ENCODE assay signal across 13 mouse cellular contexts in the genomic region with DNA sequence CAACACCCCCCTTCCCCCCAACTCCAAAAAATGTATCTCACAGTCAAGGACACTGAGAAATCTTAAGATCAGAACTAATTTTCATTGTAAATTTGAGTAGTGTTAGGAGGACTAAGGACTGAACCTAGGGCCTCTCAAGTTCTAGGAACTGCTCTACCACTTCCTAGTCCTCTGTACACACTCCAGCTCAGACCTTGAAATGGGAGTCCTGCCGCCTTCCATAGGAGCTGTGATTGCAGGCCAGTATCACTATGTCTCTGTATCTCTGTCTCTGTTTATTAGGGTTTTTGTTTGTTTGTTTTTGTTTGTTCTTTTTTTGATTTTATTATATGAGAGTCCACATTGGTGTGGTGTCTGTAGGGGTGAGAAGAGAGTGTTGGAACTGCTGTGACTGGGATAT. TPM values are rescaled to one million over a fixed set of nuclear protein-coding genes. Genes with fewer than 3 reads are reported as not detected.
A peak's percentile ranks its signal among the peaks of the same experiment; 100 is the strongest.
DNase-seq lines count a peak whose midpoint lies in the region; ATAC-seq and TF ChIP-seq lines count a peak whose summit lies in the region.
"Had no signal": no experiment of that assay in that cellular context is flagged by ENCODE, and none has a peak within 500 bp of the region (broad histone marks: within the 10 kb centered on the region; RNA-seq: fewer than 3 reads in every experiment).

No protein-coding gene starts in this region.

- H3K9me3 ChIP-seq in embryonic facial prominence, embryonic 13.5 days = no peaks in the 10 kb centered on the region
- no peaks in the 10 kb centered on the region for H3K9me3 ChIP-seq in embryonic facial prominence, embryonic 10.5 days
- no peaks in the 10 kb centered on the region for H3K9me3 ChIP-seq in lung, embryonic 16.5 days (ENCODE audit: control insufficient read depth, low read length)
- no peaks in the 10 kb centered on the region for H3K9me3 ChIP-seq in intestine, postnatal 0 days (ENCODE audit: control insufficient read depth)
- no peaks in the 10 kb centered on the region for H3K9me3 ChIP-seq in neural tube, embryonic 13.5 days
- H3K9me3 ChIP-seq: lung, embryonic 15.5 days had no signal

- H3K27ac ChIP-seq in embryonic facial prominence, embryonic 13.5 days = no peak overlapping the region
- no peak overlapping the region for H3K27ac ChIP-seq in embryonic facial prominence, embryonic 10.5 days (replicated peaks)
- no peak overlapping the region for H3K27ac ChIP-seq in lung, embryonic 16.5 days (ENCODE audit: low read length)
- H3K27ac ChIP-seq in intestine, postnatal 0 days (ENCODE audit: low read depth, low read length) = peak overlapping the region; percentile 28; the same call in 1 of the 2 replicates
- no peak overlapping the region for H3K27ac ChIP-seq in neural tube, embryonic 13.5 days (replicated peaks)
- H3K27ac ChIP-seq: lung, embryonic 15.5 days had no signal

- no peak overlapping the region for H3K4me3 ChIP-seq in embryonic facial prominence, embryonic 13.5 days
- H3K4me3 ChIP-seq in embryonic facial prominence, embryonic 10.5 days = no peak overlapping the region
- no peak overlapping the region for H3K4me3 ChIP-seq in lung, embryonic 16.5 days (ENCODE audit: low read length)
- no peak overlapping the region for H3K4me3 ChIP-seq in intestine, postnatal 0 days (ENCODE audit: low read depth, low read length)
- 0 out of 2 replicates have a peak overlapping the region, but pooled peaks have one; percentile 2 for H3K4me3 ChIP-seq in neural tube, embryonic 13.5 days
- H3K4me3 ChIP-seq: lung, embryonic 15.5 days had no signal

- no peak overlapping the region for H3K9ac ChIP-seq in embryonic facial prominence, embryonic 13.5 days
- no peak overlapping the region for H3K9ac ChIP-seq in lung, embryonic 16.5 days (ENCODE audit: low read length)
- no peak overlapping the region for H3K9ac ChIP-seq in intestine, postnatal 0 days (ENCODE audit: low read depth, low read length)
- no peak overlapping the region for H3K9ac ChIP-seq in neural tube, embryonic 13.5 days
- H3K9ac ChIP-seq: lung, embryonic 15.5 days had no signal

- 65% methylated on average over 1 of the region's 1 CpGs for WGBS in embryonic facial prominence, embryonic 13.5 days
- 82% methylated on average over 1 of the region's 1 CpGs for WGBS in embryonic facial prominence, embryonic 10.5 days
- WGBS in lung, embryonic 16.5 days = 51% methylated on average over 1 of the region's 1 CpGs
- 29% methylated on average over 1 of the region's 1 CpGs for WGBS in intestine, postnatal 0 days
- 85% methylated on average over 1 of the region's 1 CpGs for WGBS in neural tube, embryonic 13.5 days

- no peaks in the 10 kb centered on the region for H3K27me3 ChIP-seq in embryonic facial prominence, embryonic 13.5 days
- no peaks in the 10 kb centered on the region for H3K27me3 ChIP-seq in embryonic facial prominence, embryonic 10.5 days (replicated peaks; ENCODE audit: low read depth, poor library complexity, severe bottlenecking)
- H3K27me3 ChIP-seq in lung, embryonic 16.5 days (ENCODE audit: control insufficient read depth, insufficient read depth, low read depth, low read length) = no peaks in the 10 kb centered on the region
- no peaks in the 10 kb centered on the region for H3K27me3 ChIP-seq in intestine, postnatal 0 days (replicated peaks; ENCODE audit: control insufficient read depth, insufficient read depth, low read length)
- H3K27me3 ChIP-seq in neural tube, embryonic 13.5 days = no peaks in the 10 kb centered on the region
- H3K27me3 ChIP-seq: lung, embryonic 15.5 days had no signal

- no peaks in the 10 kb centered on the region for H3K36me3 ChIP-seq in embryonic facial prominence, embryonic 13.5 days
- H3K36me3 ChIP-seq in embryonic facial prominence, embryonic 10.5 days (replicated peaks) = no peaks in the 10 kb centered on the region
- no peaks in the 10 kb centered on the region for H3K36me3 ChIP-seq in lung, embryonic 16.5 days (ENCODE audit: control insufficient read depth, insufficient read depth, low read length)
- H3K36me3 ChIP-seq in intestine, postnatal 0 days (ENCODE audit: control insufficient read depth, insufficient read depth) = no peaks in the 10 kb centered on the region
- H3K36me3 ChIP-seq in neural tube, embryonic 13.5 days = no peaks in the 10 kb centered on the region
- H3K36me3 ChIP-seq: lung, embryonic 15.5 days had no signal

- ATAC-seq in embryonic facial prominence, embryonic 13.5 days (ENCODE audit: insufficient number of reproducible peaks, insufficient read depth, low FRiP score, low TSS enrichment, low read depth) = no peak
- no peak for ATAC-seq in lung, embryonic 16.5 days (ENCODE audit: low read depth)
- ATAC-seq in intestine, postnatal 0 days = no peak
- no peak for ATAC-seq in neural tube, embryonic 13.5 days (ENCODE audit: low read depth)

- DNase-seq in embryonic facial prominence, embryonic 10.5 days (ENCODE audit: low spot score) = no peak
- DNase-seq in lung, postnatal 10 days = no peak
- DNase-seq in ovary, postnatal 10 days (ENCODE audit: low spot score) = no peak
- no peak for DNase-seq in right cerebral cortex, adult 2 months (ENCODE audit: low spot score in 2 of 2)
- DNase-seq: adrenal gland, adult 8-10 months; cerebellum, adult 11-12 months; kidney, adult 9 months had no signal

- H3K4me2 ChIP-seq in embryonic facial prominence, embryonic 13.5 days = peak overlapping the region; percentile 7; the same call in 1 of the 2 replicates
- H3K4me2 ChIP-seq in lung, embryonic 16.5 days (ENCODE audit: low read depth, low read length) = peak overlapping the region; percentile 29; the same call in 1 of the 2 replicates
- H3K4me2 ChIP-seq in intestine, postnatal 0 days (replicated peaks; ENCODE audit: low read depth) = 0 out of 2 replicates have a peak overlapping the region, but pooled peaks have one; percentile 9
- H3K4me2 ChIP-seq in neural tube, embryonic 13.5 days = peak overlapping the region; percentile 35
- H3K4me2 ChIP-seq: heart, embryonic 11.5 days; lung, embryonic 15.5 days had no signal

- TF ChIP-seq CTCF in intestine, postnatal 0 days (IDR thresholded peaks at IDR 0.05; ENCODE audit: low read depth) = no peak

- peaks cover 10% of the 10 kb centered on the region; the same call in 1 of the 2 replicates for H3K4me1 ChIP-seq in embryonic facial prominence, embryonic 13.5 days
- H3K4me1 ChIP-seq in embryonic facial prominence, embryonic 10.5 days = no peaks in the 10 kb centered on the region; the same call in 1 of the 2 replicates
- peaks cover 12% of the 10 kb centered on the region for H3K4me1 ChIP-seq in lung, embryonic 16.5 days (replicated peaks; ENCODE audit: control insufficient read depth, insufficient read depth, low read length)
- H3K4me1 ChIP-seq in intestine, postnatal 0 days (replicated peaks; ENCODE audit: control insufficient read depth, insufficient read depth, low read length) = 0 out of 2 replicates have a peak, but pooled peaks cover 4% of the 10 kb centered on the region
- H3K4me1 ChIP-seq in neural tube, embryonic 13.5 days (replicated peaks) = peaks cover 16% of the 10 kb centered on the region
- H3K4me1 ChIP-seq: lung, embryonic 15.5 days had no signal

RNA-seq across cellular contexts. Expression of gene Ube3a, which starts 3.4 kb away (rescaled TPM):
- polyA plus RNA-seq in embryonic facial prominence, embryonic 13.5 days (2015; fragmentation: Nextera tagmentation; extraction: Ambion mirVana) = 134 and 143 TPM in 2 replicates
- 103 and 111 TPM in 2 replicates for polyA plus RNA-seq in embryonic facial prominence, embryonic 10.5 days (2016; fragmentation: Nextera tagmentation; extraction: Ambion mirVana)
- 95.2 and 108 TPM in 2 replicates for polyA plus RNA-seq in lung, embryonic 16.5 days (2015; fragmentation: Nextera tagmentation; extraction: Ambion mirVana)
- 86.7 and 104 TPM in 2 replicates for polyA plus RNA-seq in intestine, postnatal 0 days (2015; fragmentation: Nextera tagmentation; extraction: Ambion mirVana)
- polyA plus RNA-seq in neural tube, embryonic 13.5 days (2015; fragmentation: Nextera tagmentation; extraction: Ambion mirVana) = 191 and 205 TPM in 2 replicates
